Comparison of ENCODE assay signal across 10 mouse cellular contexts in genomic region chr2:116065057-116065456, GRCm38 (mm10). TPM values are rescaled to one million over a fixed set of nuclear protein-coding genes. Genes with fewer than 3 reads are reported as not detected.
DNase-seq lines count a peak whose midpoint lies in the region; ATAC-seq and TF ChIP-seq lines count a peak whose summit lies in the region.
"Had no signal": no experiment of that assay in that cellular context is flagged by ENCODE, and none has a peak within 500 bp of the region (broad histone marks: within the 10 kb centered on the region; RNA-seq: fewer than 3 reads in every experiment).

No protein-coding gene starts in this region.

- ATAC-seq in liver, embryonic 13.5 days (ENCODE audit: low read depth): no peak
- ATAC-seq in stomach, embryonic 16.5 days (ENCODE audit: insufficient read depth, low FRiP score): no peak

- WGBS in liver, embryonic 13.5 days (ENCODE audit: insufficient replicate concordance): 1% methylated on average over 9 of the region's 10 CpGs
- under 1% methylated on average over 10 of the region's 10 CpGs for WGBS in stomach, embryonic 16.5 days

- peak overlapping the region; percentile 80 for H3K27ac ChIP-seq in gastrocnemius, adult 2 months
- 0 out of 2 replicates have a peak overlapping the region, but pooled peaks have one; percentile 15 for H3K27ac ChIP-seq in brown adipose tissue, adult 24 weeks (replicated peaks; ENCODE audit: low read depth, low read length)
- peak overlapping the region; percentile 14; the same call in 1 of the 2 replicates for H3K27ac ChIP-seq in liver, embryonic 13.5 days
- H3K27ac ChIP-seq in stomach, embryonic 16.5 days (ENCODE audit: low read length): peak overlapping the region; percentile 99
- H3K27ac ChIP-seq: macrophage had no signal

- no peak for TF ChIP-seq CTCF in gastrocnemius, adult 2 months (IDR thresholded peaks at IDR 0.05)

- H3K27me3 ChIP-seq in liver, embryonic 13.5 days: peaks cover 99% of the 10 kb centered on the region
- H3K27me3 ChIP-seq in stomach, embryonic 16.5 days (ENCODE audit: control insufficient read depth, insufficient read depth, low read length): no peaks in the 10 kb centered on the region
- H3K27me3 ChIP-seq: CH12.LX had no signal

- H3K9me3 ChIP-seq in liver, embryonic 13.5 days (replicated peaks): no peaks in the 10 kb centered on the region
- H3K9me3 ChIP-seq in stomach, embryonic 16.5 days (replicated peaks; ENCODE audit: control insufficient read depth, low read length): no peaks in the 10 kb centered on the region

- H3K4me2 ChIP-seq in liver, embryonic 13.5 days: peak overlapping the region; percentile 64
- peak overlapping the region; percentile 81 for H3K4me2 ChIP-seq in stomach, embryonic 16.5 days (ENCODE audit: low read depth, low read length)

- no peak for DNase-seq in gastrocnemius, adult 2 months
- no peak for DNase-seq in gastrocnemius, postnatal 4 days (ENCODE audit: low spot score in 2 of 2)
- DNase-seq in heart, postnatal 10 days: peak; percentile 65 to 73
- DNase-seq in liver, embryonic 13.5 days: no peak
- no peak for DNase-seq in left cerebral cortex, adult 8-10 months (ENCODE audit: low spot score in 2 of 2)
- DNase-seq in cerebellum, adult 11-12 months: no peak

- H3K9ac ChIP-seq in liver, embryonic 13.5 days: peak overlapping the region; percentile 38; the same call in 1 of the 2 replicates
- H3K9ac ChIP-seq in stomach, embryonic 16.5 days (ENCODE audit: low read length): peak overlapping the region; percentile 96

- intact Hi-C loops in gastrocnemius, adult 2 months (cut with DNase I): no loop called here
- intact Hi-C loops in heart, postnatal 10 days (cut with DNase I): loop anchor here (2.0 kb wide), 1 partner anchor 14 kb away; no protein-coding TSS in a partner anchor

- no peaks in the 10 kb centered on the region for H3K36me3 ChIP-seq in liver, embryonic 13.5 days
- H3K36me3 ChIP-seq in stomach, embryonic 16.5 days (ENCODE audit: control insufficient read depth, insufficient read depth, low read length): no peaks in the 10 kb centered on the region

- no peaks in the 10 kb centered on the region for H3K4me1 ChIP-seq in brown adipose tissue, adult 24 weeks (ENCODE audit: control insufficient read depth, insufficient read depth, insufficient read length, low read length)
- H3K4me1 ChIP-seq in liver, embryonic 13.5 days (replicated peaks): peaks cover 6% of the 10 kb centered on the region; the same call in 1 of the 2 replicates
- 0 out of 2 replicates have a peak, but pooled peaks cover 3% of the 10 kb centered on the region for H3K4me1 ChIP-seq in stomach, embryonic 16.5 days (ENCODE audit: control insufficient read depth, insufficient read depth, low read length)

- peak overlapping the region; percentile 70 for H3K4me3 ChIP-seq in gastrocnemius, adult 2 months
- peak overlapping the region; percentile 88 for H3K4me3 ChIP-seq in brown adipose tissue, adult 24 weeks (ENCODE audit: insufficient read depth, low read depth, low read length)
- H3K4me3 ChIP-seq in liver, embryonic 13.5 days (replicated peaks): peak overlapping the region; percentile 59
- H3K4me3 ChIP-seq in stomach, embryonic 16.5 days (replicated peaks; ENCODE audit: low read length): peak overlapping the region; percentile 67

RNA-seq across cellular contexts. Expression of gene Meis2, which starts 0.6 kb away (rescaled TPM):
- 1 to 10 TPM in 1 of 2 experiments, under 1 TPM in 1; 0.84 to 1.3 TPM for total RNA-seq in gastrocnemius, adult 2 months (2021)
- total RNA-seq in gastrocnemius, postnatal 4 days (2021): 1 to 10 TPM; 5.1 to 6.7 TPM
- 12.2 and 14.6 TPM in 2 replicates for polyA plus RNA-seq in brown adipose tissue, adult 24 weeks (2012; ENCODE audit: insufficient read depth, insufficient read length, missing spikeins)
- total RNA-seq in heart, postnatal 10 days (2021): 10 to 100 TPM; 22.4 to 27.5 TPM
- 2.1 and 2.6 TPM in 2 replicates for polyA plus RNA-seq in liver, embryonic 13.5 days (2015; fragmentation: Nextera tagmentation; extraction: Ambion mirVana)
- polyA plus RNA-seq in stomach, embryonic 16.5 days (2015; fragmentation: Nextera tagmentation; extraction: Ambion mirVana): 42.8 and 43.3 TPM in 2 replicates
- total RNA-seq in left cerebral cortex, adult 8-10 months (2022): 100 to 1,000 TPM; 141 to 190 (median 171) TPM
- total RNA-seq: CH12.LX had no signal
- polyA plus RNA-seq: macrophage had no signal

Comparison
In these comparisons a context has a peak if more than half of its experiments do, and no peak if none do; other contexts are left out.
1. DNase-seq: peak in heart, postnatal 10 days (2 of 2); none in gastrocnemius, adult 2 months (single experiment), gastrocnemius, postnatal 4 days (0 of 2), liver, embryonic 13.5 days (single experiment), left cerebral cortex, adult 8-10 months (0 of 2) and cerebellum, adult 11-12 months (single experiment).
2. H3K27ac ChIP-seq: peak in every context shown above with its lines; median percentile 99 in stomach, embryonic 16.5 days; 80 in gastrocnemius, adult 2 months; 15 in brown adipose tissue, adult 24 weeks; 14 in liver, embryonic 13.5 days.
3. RNA of gene Meis2, which starts 0.6 kb away (total RNA-seq): 141 to 190 TPM in left cerebral cortex, adult 8-10 months; 22.4 to 27.5 TPM in heart, postnatal 10 days, 5.1 to 6.7 TPM in gastrocnemius, postnatal 4 days and 0.84 to 1.3 TPM in gastrocnemius, adult 2 months; every median in the first group is over 4 times any median in the second.
4. Peak in every context shown above with its lines, with median percentiles within 50 percentile points of each other: H3K4me3 ChIP-seq.